Mouse (Mus musculus): ENCODE results near the gene Tns1. TPM values are rescaled to one million over a fixed set of nuclear protein-coding genes. Genes with fewer than 3 reads are reported as not detected.

The Tns1 gene
- total and polyA plus RNA-seq, 2 experiments = 17.9 to 47.9 TPM

DNA sequence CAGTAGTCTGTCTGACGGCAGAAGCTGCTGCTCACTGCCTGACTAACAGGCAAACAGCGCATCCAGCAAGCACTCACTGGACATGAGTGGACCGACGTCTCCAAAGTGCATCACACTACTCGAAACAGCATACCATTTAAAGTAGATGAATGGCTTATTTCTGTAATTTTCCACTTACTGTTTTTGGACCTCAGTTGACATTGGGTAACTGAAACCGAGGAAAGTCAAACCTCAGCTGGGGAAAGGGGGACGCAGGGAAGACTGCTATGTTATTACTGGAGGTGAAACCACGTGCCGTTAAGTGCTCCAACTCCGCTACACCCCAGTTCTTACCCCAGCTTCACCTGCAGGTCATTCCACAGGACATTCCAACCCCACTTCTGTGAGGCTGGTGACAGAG, 111.5 kb downstream of the Tns1 start:
- Histone ChIP-seq H3K79me2 (ENCODE audit: control insufficient read depth, insufficient read depth, low read length) (peaks cover 15% of the 10 kb centered on the region; the same call in 1 of the 2 replicates), H3K9ac (ENCODE audit: low read depth, low read length) (peak overlapping the region; percentile 42), H3K27me3 (ENCODE audit: control insufficient read depth, insufficient read depth, low read length) (no peaks in the 10 kb centered on the region), H3K4me1 (ENCODE audit: control insufficient read depth, insufficient read depth, low read length) (peaks cover 71% of the 10 kb centered on the region), H3K4me3 (ENCODE audit: insufficient read depth, low read depth, low read length) (0 out of 2 replicates have a peak overlapping the region, but pooled peaks have one; percentile 1), H3K36me3 (ENCODE audit: control insufficient read depth, insufficient read depth, low read length) (no peaks in the 10 kb centered on the region), H3K27ac (replicated peaks; ENCODE audit: insufficient read depth, low read depth, low read length) (peak overlapping the region; percentile 77)
- WGBS = 14% methylated on average over 10 of the region's 10 CpGs
- no peak for TF ChIP-seq CTCF (IDR thresholded peaks at IDR 0.05; ENCODE audit: low read depth, low read length)
- no peak for TF ChIP-seq POLR2A (IDR thresholded peaks at IDR 0.05; ENCODE audit: extremely low read depth, insufficient read depth, low read length)
- DNase-seq (ENCODE audit: extremely low read depth, low read depth, low spot score) = no peak

- Histone ChIP-seq H3K27ac (replicated peaks; ENCODE audit: insufficient read depth, low read depth, low read length) (peak overlapping the region; percentile 89), H3K4me3 (ENCODE audit: insufficient read depth, low read depth, low read length) (no peak overlapping the region), H3K36me3 (ENCODE audit: control insufficient read depth, insufficient read depth, low read length) (no peaks in the 10 kb centered on the region), H3K27me3 (ENCODE audit: control insufficient read depth, insufficient read depth, low read length) (no peaks in the 10 kb centered on the region), H3K79me2 (ENCODE audit: control insufficient read depth, insufficient read depth, low read length) (peaks cover 31% of the 10 kb centered on the region; the same call in 1 of the 2 replicates), H3K9ac (ENCODE audit: low read depth, low read length) (peak overlapping the region; percentile 16), H3K4me1 (ENCODE audit: control insufficient read depth, insufficient read depth, low read length) (peaks cover 63% of the 10 kb centered on the region)
- no peak for DNase-seq (ENCODE audit: extremely low read depth, low read depth, low spot score)
- no peak for TF ChIP-seq POLR2A (IDR thresholded peaks at IDR 0.05; ENCODE audit: extremely low read depth, insufficient read depth, low read length)
- no peak for TF ChIP-seq CTCF (IDR thresholded peaks at IDR 0.05; ENCODE audit: low read depth, low read length)
- WGBS = 83% methylated on average over 3 of the region's 3 CpGs
Observed at GRCm38 (mm10) chr1:74009495-74009894, 114.8 kb downstream of the Tns1 start.

GRCm38 (mm10) chr1:74008966-74009365, 115.3 kb downstream of the Tns1 start:
- Histone ChIP-seq H3K4me1 (ENCODE audit: control insufficient read depth, insufficient read depth, low read length) (peaks cover 62% of the 10 kb centered on the region), H3K79me2 (ENCODE audit: control insufficient read depth, insufficient read depth, low read length) (peaks cover 31% of the 10 kb centered on the region; the same call in 1 of the 2 replicates), H3K4me3 (ENCODE audit: insufficient read depth, low read depth, low read length) (no peak overlapping the region), H3K27ac (replicated peaks; ENCODE audit: insufficient read depth, low read depth, low read length) (peak overlapping the region; percentile 89), H3K36me3 (ENCODE audit: control insufficient read depth, insufficient read depth, low read length) (no peaks in the 10 kb centered on the region), H3K9ac (ENCODE audit: low read depth, low read length) (peak overlapping the region; percentile 27), H3K27me3 (ENCODE audit: control insufficient read depth, insufficient read depth, low read length) (no peaks in the 10 kb centered on the region)
- peak; percentile 87 for DNase-seq (ENCODE audit: extremely low read depth, low read depth, low spot score)
- TF ChIP-seq CTCF (IDR thresholded peaks at IDR 0.05; ENCODE audit: low read depth, low read length) = no peak
- no peak for TF ChIP-seq POLR2A (IDR thresholded peaks at IDR 0.05; ENCODE audit: extremely low read depth, insufficient read depth, low read length)
- 29% methylated on average over 3 of the region's 3 CpGs for WGBS

GRCm38 (mm10) chr1:74008498-74008897, 115.8 kb downstream of the Tns1 start:
- 4% methylated on average over 5 of the region's 5 CpGs for WGBS
- Histone ChIP-seq H3K4me3 (ENCODE audit: insufficient read depth, low read depth, low read length) (no peak overlapping the region), H3K79me2 (ENCODE audit: control insufficient read depth, insufficient read depth, low read length) (peaks cover 32% of the 10 kb centered on the region; the same call in 1 of the 2 replicates), H3K9ac (ENCODE audit: low read depth, low read length) (peak overlapping the region; percentile 27), H3K36me3 (ENCODE audit: control insufficient read depth, insufficient read depth, low read length) (no peaks in the 10 kb centered on the region), H3K27me3 (ENCODE audit: control insufficient read depth, insufficient read depth, low read length) (no peaks in the 10 kb centered on the region), H3K4me1 (ENCODE audit: control insufficient read depth, insufficient read depth, low read length) (peaks cover 62% of the 10 kb centered on the region), H3K27ac (replicated peaks; ENCODE audit: insufficient read depth, low read depth, low read length) (peak overlapping the region; percentile 89)
- TF ChIP-seq CTCF (IDR thresholded peaks at IDR 0.05; ENCODE audit: low read depth, low read length) (no peak), POLR2A (IDR thresholded peaks at IDR 0.05; ENCODE audit: extremely low read depth, insufficient read depth, low read length) (no peak)
- DNase-seq (ENCODE audit: extremely low read depth, low read depth, low spot score) = peak; percentile 93

GRCm38 (mm10) chr1:74007398-74008050, 116.7 kb downstream of the Tns1 start:
- Histone ChIP-seq H3K9ac (ENCODE audit: low read depth, low read length) (peak overlapping the region; percentile 27; the same call in 1 of the 2 replicates), H3K27ac (replicated peaks; ENCODE audit: insufficient read depth, low read depth, low read length) (peak overlapping the region; percentile 89)

GRCm38 (mm10) chr1:74005020-74005419, 119.2 kb downstream of the Tns1 start:
- H3K27me3 ChIP-seq (ENCODE audit: control insufficient read depth, insufficient read depth, low read length) = no peaks in the 10 kb centered on the region
- no peak overlapping the region for H3K4me3 ChIP-seq (ENCODE audit: insufficient read depth, low read depth, low read length)
- H3K4me1 ChIP-seq (ENCODE audit: control insufficient read depth, insufficient read depth, low read length) = peaks cover 58% of the 10 kb centered on the region
- peaks cover 17% of the 10 kb centered on the region; the same call in 1 of the 2 replicates for H3K36me3 ChIP-seq (ENCODE audit: control insufficient read depth, insufficient read depth, low read length)
- no peak overlapping the region for H3K9ac ChIP-seq (ENCODE audit: low read depth, low read length)
- no peak for TF ChIP-seq POLR2A (IDR thresholded peaks at IDR 0.05; ENCODE audit: extremely low read depth, insufficient read depth, low read length)
- TF ChIP-seq CTCF (IDR thresholded peaks at IDR 0.05; ENCODE audit: low read depth, low read length) = no peak
- WGBS = 38% methylated on average over 3 of the region's 3 CpGs
- peak; percentile 43 for DNase-seq (ENCODE audit: extremely low read depth, low read depth, low spot score)
- H3K27ac ChIP-seq (replicated peaks; ENCODE audit: insufficient read depth, low read depth, low read length) = peak overlapping the region; percentile 24; the same call in 1 of the 2 replicates
- peaks cover 36% of the 10 kb centered on the region; the same call in 1 of the 2 replicates for H3K79me2 ChIP-seq (ENCODE audit: control insufficient read depth, insufficient read depth, low read length)

More at GRCm38 (mm10) chr1:74007398-74008050, 116.7 kb downstream of the Tns1 start:
- peaks cover 59% of the 10 kb centered on the region for H3K4me1 ChIP-seq (ENCODE audit: control insufficient read depth, insufficient read depth, low read length)
- H3K4me3 ChIP-seq (ENCODE audit: insufficient read depth, low read depth, low read length) = no peak overlapping the region
- DNase-seq (ENCODE audit: extremely low read depth, low read depth, low spot score) = no peak
- H3K79me2 ChIP-seq (ENCODE audit: control insufficient read depth, insufficient read depth, low read length) = peaks cover 39% of the 10 kb centered on the region; the same call in 1 of the 2 replicates
- TF ChIP-seq POLR2A (IDR thresholded peaks at IDR 0.05; ENCODE audit: extremely low read depth, insufficient read depth, low read length) = no peak
- TF ChIP-seq CTCF (IDR thresholded peaks at IDR 0.05; ENCODE audit: low read depth, low read length) = no peak
- 56% methylated on average over 7 of the region's 7 CpGs for WGBS
- peaks cover 6% of the 10 kb centered on the region; the same call in 1 of the 2 replicates for H3K36me3 ChIP-seq (ENCODE audit: control insufficient read depth, insufficient read depth, low read length)
- H3K27me3 ChIP-seq (ENCODE audit: control insufficient read depth, insufficient read depth, low read length) = no peaks in the 10 kb centered on the region

Data from liver, adult 2 months (tissue).